Mouse (Mus musculus) CH12.LX (cell line): ENCODE data around the gene Xrcc2. TPM values are rescaled to one million over a fixed set of nuclear protein-coding genes. Genes with fewer than 3 reads are reported as not detected.

Experiments used
- DNase-seq: peaks from one replicate; pipeline ENCODE4 v3.0.0-alpha.2; 2013; ENCODE audit errors: extremely low read depth
- H3K27ac ChIP-seq: 2 replicates; pipeline ENCODE4 v1.5.1; 2012; ENCODE audit warnings: low read depth, mild to moderate bottlenecking, control low read depth, moderate library complexity; ENCODE audit not compliant: insufficient read depth
- H3K27me3 ChIP-seq: replicated peaks from 2 replicates; pipeline ENCODE3; 2012; ENCODE audit warnings: inconsistent platforms
- H3K36me3 ChIP-seq, 2 experiments: replicated peaks in 1 of 2; 2 replicates each; pipeline versions ENCODE3 to v1.6.1; 2012; ENCODE audit warnings: inconsistent platforms in 1 of 2, low read length in 1 of 2, mild to moderate bottlenecking in 1 of 2, mixed read lengths in 1 of 2, moderate library complexity in 1 of 2; ENCODE audit not compliant: control insufficient read depth in 1 of 2, insufficient read depth in 1 of 2
- H3K4me1 ChIP-seq, 2 experiments: 2 replicates each; pipeline ENCODE4 v1.6.1; 2012; ENCODE audit warnings: inconsistent platforms in 1 of 2, moderate library complexity in 1 of 2; ENCODE audit not compliant: insufficient read depth in 2 of 2, control insufficient read depth in 1 of 2
- H3K4me2 ChIP-seq: 2 replicates; pipeline ENCODE4 v1.6.1; 2012; ENCODE audit warnings: low read depth, mild to moderate bottlenecking, control low read depth; ENCODE audit not compliant: poor library complexity, insufficient read depth, severe bottlenecking
- H3K4me3 ChIP-seq, 3 experiments: fragments of 150-350 bp in 1 of 3; sonication (generic) in 1 of 3; replicated peaks in 1 of 3; 2 replicates each; pipeline versions ENCODE3 to v1.5.1; 2011 to 2012; ENCODE audit warnings: low read depth in 2 of 3, low read length in 2 of 3, mild to moderate bottlenecking in 2 of 3, moderate library complexity in 2 of 3, control low read depth in 1 of 3, improper control_type of control experiment in 1 of 3, inconsistent platforms in 1 of 3, mixed read lengths in 1 of 3; ENCODE audit not compliant: poor library complexity in 1 of 3
- H3K79me2 ChIP-seq: replicated peaks from 2 replicates; pipeline ENCODE4 v1.6.1; 2012; ENCODE audit warnings: mild to moderate bottlenecking, moderate library complexity; ENCODE audit not compliant: control insufficient read depth, poor library complexity, insufficient read depth, severe bottlenecking; ENCODE audit errors: extremely low read depth
- H3K9ac ChIP-seq: 2 replicates; pipeline ENCODE4 v1.6.1; 2012; ENCODE audit warnings: low read depth, mild to moderate bottlenecking, control low read depth, moderate library complexity; ENCODE audit not compliant: insufficient read depth
- H3K9me3 ChIP-seq: replicated peaks from 2 replicates; pipeline ENCODE3; 2012; ENCODE audit warnings: low read length, inconsistent platforms, mixed read lengths
- CHD1 ChIP-seq: IDR thresholded peaks from 2 replicates; pipeline ENCODE4 v1.6.1; 2012; ENCODE audit warnings: low read depth, low read length, improper control_type of control experiment, inconsistent platforms
- ELF1 ChIP-seq: IDR thresholded peaks from 2 replicates; pipeline ENCODE4 v1.6.1; 2014; ENCODE audit warnings: low read depth, mild to moderate bottlenecking, inconsistent platforms, low read length, improper control_type of control experiment
- EP300 ChIP-seq: IDR thresholded peaks from 2 replicates; pipeline ENCODE4 v1.6.1; 2011; ENCODE audit warnings: low read length, improper control_type of control experiment
- GABPA ChIP-seq: IDR thresholded peaks from 2 replicates; pipeline ENCODE4 v1.6.1; 2012; ENCODE audit warnings: low read depth, low read length, improper control_type of control experiment, inconsistent platforms; ENCODE audit not compliant: insufficient replicate concordance
- IRF4 ChIP-seq: IDR thresholded peaks from 2 replicates; pipeline ENCODE4 v1.6.1; 2014; ENCODE audit warnings: low read depth, mild to moderate bottlenecking, inconsistent platforms, low read length, improper control_type of control experiment
- JUN ChIP-seq: IDR thresholded peaks from 2 replicates; pipeline ENCODE4 v1.6.1; 2011; ENCODE audit warnings: low read depth, mild to moderate bottlenecking, low read length, improper control_type of control experiment, moderate library complexity; ENCODE audit not compliant: insufficient read depth
- MEF2A ChIP-seq: IDR thresholded peaks from 2 replicates; pipeline ENCODE4 v1.6.1; 2014; ENCODE audit warnings: low read depth, mild to moderate bottlenecking, inconsistent platforms, low read length, improper control_type of control experiment, borderline replicate concordance
- NELFE ChIP-seq: IDR thresholded peaks from 2 replicates; pipeline ENCODE4 v1.6.1; 2011; ENCODE audit warnings: low read depth, low read length, improper control_type of control experiment
- POLR2A ChIP-seq: IDR thresholded peaks from 2 replicates; pipeline ENCODE4 v1.6.1; 2011; ENCODE audit warnings: low read depth, mild to moderate bottlenecking, improper control_type of control experiment, low read length
- RAD21 ChIP-seq: IDR thresholded peaks from 2 replicates; pipeline ENCODE4 v1.6.1; 2011; ENCODE audit warnings: low read depth, mild to moderate bottlenecking, low read length, improper control_type of control experiment, moderate library complexity
- TBP ChIP-seq: conservative IDR thresholded peaks from 2 replicates; pipeline ENCODE4 v1.6.1; 2011; ENCODE audit warnings: low read depth, low read length, improper control_type of control experiment
- ZKSCAN1 ChIP-seq: IDR thresholded peaks from 2 replicates; pipeline ENCODE4 v1.6.1; 2012; ENCODE audit warnings: low read depth, inconsistent platforms, low read length, improper control_type of control experiment, borderline replicate concordance
- ZMIZ1 ChIP-seq: IDR thresholded peaks from 2 replicates; pipeline ENCODE4 v1.6.1; 2012; ENCODE audit warnings: low read depth, mild to moderate bottlenecking, inconsistent platforms, low read length, improper control_type of control experiment
- dilution Hi-C: fragments of 300-500 bp; cut with MboI; formaldehyde crosslinking; loops from 2 replicates; pipeline ENCODE4 v1.14.3; 2020; ENCODE audit warnings: low sequenced_read_pairs; ENCODE audit not compliant: extremely low pct_unique_long_range_greater_than_20kb, extremely low pct_ligation_motif_present
- in situ Hi-C: fragments of 300-500 bp; cut with MboI; formaldehyde crosslinking; loops from 3 replicates; pipeline ENCODE4 v1.14.3; 2019; ENCODE audit warnings: low sequenced_read_pairs, low pct_ligation_motif_present, low pct_unique_long_range_greater_than_20kb, mixed read lengths
- polyA plus RNA-seq: library from polyadenylated mRNA; unstranded; fragments of >175 nt; gene quantifications from 2 replicates; pipeline ENCODE4 v1.2.1, GENCODE M21; 2012; ENCODE audit warnings: low read depth; ENCODE audit not compliant: insufficient read length
- total RNA-seq, 2 experiments: library from RNA; depleted of rRNA; stranded (reverse); fragments of 300-350 nt in 1 of 2; fragments of >200 nt in 1 of 2; gene quantifications; 2 replicates each; pipeline ENCODE4 v1.2.3; 2012 to 2014

The Xrcc2 gene
- total and polyA plus RNA-seq, 3 experiments, result 11.3 to 23.4 (median 13.0) TPM

DNA sequence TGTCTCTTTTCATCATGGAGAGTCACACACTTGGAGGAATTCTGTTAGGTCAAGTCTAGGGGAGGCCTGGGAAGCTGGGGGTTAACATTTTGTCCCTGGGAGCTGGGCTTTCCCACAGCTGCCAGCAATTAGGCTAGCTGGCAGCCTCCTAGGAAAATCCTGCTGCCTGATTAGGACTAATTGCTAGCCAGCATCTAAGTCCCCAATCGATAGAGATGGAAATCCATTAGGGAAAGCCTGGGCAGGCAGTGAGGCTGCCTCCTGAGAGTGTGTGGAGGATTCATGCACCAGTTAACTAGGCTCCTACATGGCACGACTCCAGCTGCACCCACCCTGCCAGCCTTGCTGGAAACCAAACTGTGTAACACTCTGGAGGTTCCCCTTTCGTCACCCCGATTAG, 39.5 kb downstream of the Xrcc2 start:
- no peaks in the 10 kb centered on the region for H3K79me2 ChIP-seq
- dilution Hi-C loops, result no loop called here
- no peaks in the 10 kb centered on the region for H3K27me3 ChIP-seq
- no peaks in the 10 kb centered on the region for H3K9me3 ChIP-seq
- no peak overlapping the region for H3K27ac ChIP-seq
- H3K4me1 ChIP-seq, result peaks cover 0 to 6% of the 10 kb centered on the region in 2 experiments; a peak in 2 of 4 replicates
- no peak for TF ChIP-seq ZMIZ1
- no peak for TF ChIP-seq POLR2A
- no peak for TF ChIP-seq JUN
- TF ChIP-seq RAD21, result no peak
- H3K4me3 ChIP-seq, result no peak overlapping the region
- H3K4me2 ChIP-seq, result no peak overlapping the region
- DNase-seq, result no peak
- no peak overlapping the region for H3K9ac ChIP-seq
- in situ Hi-C loops, result no loop called here
- H3K36me3 ChIP-seq, result peaks cover 0 to 11% of the 10 kb centered on the region in 2 experiments

DNA sequence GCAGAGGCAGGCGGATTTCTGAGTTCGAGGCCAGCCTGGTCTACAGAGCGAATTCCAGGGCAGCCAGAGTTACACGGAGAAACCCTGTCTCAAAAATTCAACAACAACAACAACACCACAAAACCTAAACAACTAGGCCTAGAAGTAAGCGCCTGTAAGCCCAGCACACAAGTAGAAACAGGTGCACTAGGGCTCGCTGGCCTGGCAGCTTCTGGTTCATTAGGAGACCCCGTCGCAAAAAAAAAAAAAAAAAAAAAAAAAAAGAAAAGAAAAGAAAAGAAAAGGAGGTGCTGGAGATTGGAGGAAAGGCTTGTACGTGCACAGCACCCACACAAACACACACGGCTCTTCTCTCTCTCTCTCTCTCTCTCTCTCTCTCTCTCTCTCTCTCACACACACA, 40.1 kb downstream of the Xrcc2 start:
- dilution Hi-C loops (no loop called here), in situ Hi-C loops (no loop called here)
- no peak overlapping the region for H3K4me3 ChIP-seq
- H3K9me3 ChIP-seq, result no peaks in the 10 kb centered on the region
- H3K36me3 ChIP-seq, result peaks cover 0 to 10% of the 10 kb centered on the region in 2 experiments
- H3K79me2 ChIP-seq, result no peaks in the 10 kb centered on the region
- no peak overlapping the region for H3K27ac ChIP-seq
- no peak for DNase-seq
- peaks cover 0 to 6% of the 10 kb centered on the region in 2 experiments; a peak in 2 of 4 replicates for H3K4me1 ChIP-seq
- no peaks in the 10 kb centered on the region for H3K27me3 ChIP-seq
- no peak overlapping the region for H3K4me2 ChIP-seq
- no peak overlapping the region for H3K9ac ChIP-seq
- TF ChIP-seq CHD1 (no peak), POLR2A (no peak), NELFE (no peak)

- Histone ChIP-seq H3K36me3 (peaks cover 0 to 7% of the 10 kb centered on the region in 2 experiments), H3K79me2 (no peaks in the 10 kb centered on the region), H3K4me3 (no peak overlapping the region), H3K4me1 (peaks cover 0 to 6% of the 10 kb centered on the region in 2 experiments; a peak in 2 of 4 replicates), H3K27ac (no peak overlapping the region), H3K9ac (no peak overlapping the region), H3K9me3 (no peaks in the 10 kb centered on the region), H3K27me3 (no peaks in the 10 kb centered on the region), H3K4me2 (peak overlapping the region; percentile 11; the same call in 1 of the 2 replicates)
- TF ChIP-seq IRF4, result no peak
- no peak for TF ChIP-seq GABPA
- TF ChIP-seq EP300, result no peak
- TF ChIP-seq ELF1, result no peak
- no peak for TF ChIP-seq MEF2A
- no peak for TF ChIP-seq TBP
- TF ChIP-seq ZKSCAN1, result no peak
- dilution Hi-C loops, result no loop called here
- in situ Hi-C loops, result no loop called here
- DNase-seq, result no peak
These were observed 42.5 kb downstream of the Xrcc2 start for GRCm38 (mm10) chr5:25663165-25663564.
